Mouse (Mus musculus) spleen, embryonic (tissue): Measurements from ENCODE around the gene 4931406C07Rik.
"Not testable (repeated sequence)": the region's sequence is repeated elsewhere in the genome, so short reads cannot be mapped to it uniquely, and the experiment has no call there.

Source experiments
- CTCF ChIA-PET: fragments of 350-600 bp; sonication (Branson Sonifier 250); formaldehyde crosslinking; loops from one replicate; lab custom pipeline; 2022; lab: Charles Lee

The 4931406C07Rik gene

DNA sequence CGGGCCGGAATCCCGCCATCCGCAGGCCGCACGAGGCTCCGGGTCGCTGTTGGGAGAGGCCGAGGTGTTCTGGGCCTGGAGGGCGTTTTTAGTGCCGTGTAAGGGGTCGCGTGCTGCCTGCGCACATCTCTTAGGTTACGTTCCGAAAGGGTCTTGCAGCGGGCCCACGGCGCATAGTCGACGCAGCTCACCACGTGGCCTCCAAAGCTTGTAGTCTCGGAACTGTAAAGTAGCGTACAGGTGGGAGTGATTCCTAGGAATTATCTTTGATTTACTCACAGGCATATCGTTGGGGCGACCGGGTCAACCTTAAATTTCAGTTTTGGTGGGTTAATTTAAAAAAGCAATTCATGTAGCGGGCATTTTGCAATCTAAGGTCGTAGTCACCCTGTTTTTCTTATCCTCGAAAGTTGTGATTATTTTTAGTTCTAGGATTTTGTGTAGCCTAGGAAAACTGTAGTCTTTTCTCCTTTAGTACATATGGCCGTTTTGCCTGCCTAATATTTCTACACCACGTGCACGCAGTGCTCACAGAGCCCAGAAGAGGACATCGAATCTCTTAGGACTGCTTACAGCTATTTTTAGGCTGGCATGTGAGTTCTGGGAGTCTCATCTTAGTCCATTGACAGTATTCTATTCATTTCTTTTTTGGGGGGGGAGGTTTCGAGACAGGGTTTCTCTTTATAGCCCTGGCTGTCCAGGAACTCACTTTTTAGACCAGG lies at the start of gene 4931406C07Rik:
TSS of gene 4931406C07Rik (minus strand) at position 51 of the 722 bp plus-strand sequence.
- CTCF ChIA-PET, result interaction anchor here (0.8 to 1.1 kb wide), 2 partner anchors 27 to 246 kb away, joined by 3 to 4 read pairs; partner anchors contain the start of gene Med17

DNA sequence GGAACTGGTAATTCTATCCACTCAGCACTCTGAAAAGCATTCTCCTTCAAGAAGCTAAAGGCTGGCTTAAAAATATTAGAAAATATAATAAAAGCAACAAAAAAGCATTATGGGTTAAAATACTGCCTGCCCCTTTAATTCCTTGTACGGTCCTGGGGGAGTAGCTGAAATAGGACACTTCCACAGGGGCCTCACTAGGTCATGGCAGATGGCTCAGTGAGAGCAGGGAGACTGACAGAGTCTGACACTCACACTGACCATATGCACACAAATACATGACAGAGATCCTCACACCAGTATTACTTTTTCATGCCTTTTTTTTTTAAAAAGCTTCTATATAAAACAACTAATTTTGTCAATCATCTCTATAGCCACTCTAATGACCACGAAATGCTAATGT lies 43.7 kb upstream of the 4931406C07Rik start:
- CTCF ChIA-PET, result no interaction called here

GRCm38 (mm10) chr9:15337776-15338175 lies 31.5 kb upstream of the 4931406C07Rik start:
- CTCF ChIA-PET, result no interaction called here

DNA sequence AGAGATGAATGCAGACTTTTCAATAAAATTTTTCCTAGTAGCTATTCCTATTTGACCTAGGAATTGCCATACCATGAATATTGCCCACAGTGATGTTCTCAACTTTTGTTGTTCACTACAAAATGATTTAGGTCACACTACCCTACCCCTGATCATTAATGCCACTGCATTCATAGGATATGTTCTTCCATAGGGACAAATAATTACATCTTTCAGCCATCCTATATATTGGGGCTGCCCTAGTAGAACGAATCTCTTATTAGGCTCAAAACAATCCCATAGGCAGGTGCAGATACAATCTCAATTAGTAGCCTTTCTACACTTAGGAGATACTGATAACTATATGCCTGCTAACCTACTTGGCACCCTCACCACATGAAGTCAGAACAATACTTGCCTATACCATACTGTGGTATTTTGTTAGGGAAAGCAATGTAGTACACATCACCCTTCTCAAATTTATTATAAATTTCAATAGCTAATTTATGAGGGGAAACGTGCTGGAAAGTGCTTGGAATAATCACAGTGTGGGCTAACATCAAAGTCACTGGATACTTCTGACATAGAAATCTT lies 12.0 kb upstream of the 4931406C07Rik start:
- CTCF ChIA-PET, result no interaction called here

GRCm38 (mm10) chr9:15317223-15318169 lies 11.2 kb upstream of the 4931406C07Rik start:
- CTCF ChIA-PET, result no interaction called here

DNA sequence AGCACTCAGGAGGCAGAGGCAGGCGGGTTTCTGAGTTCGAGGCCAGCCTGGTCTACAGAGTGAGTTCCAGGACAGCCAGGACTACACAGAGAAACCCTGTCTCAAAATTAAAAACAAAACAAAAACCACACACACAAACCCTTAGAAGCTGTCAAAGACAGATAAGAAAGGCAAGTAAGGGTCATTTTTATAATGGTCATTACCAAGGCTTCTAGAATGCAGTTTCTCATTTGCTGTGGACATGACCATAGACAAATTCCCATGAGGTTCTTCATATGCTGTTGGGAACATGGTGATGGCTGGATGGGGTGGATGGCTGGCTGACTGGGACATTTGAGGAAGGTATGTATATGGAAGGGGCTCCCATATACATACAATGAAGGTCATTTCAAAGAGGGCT lies 10.0 kb upstream of the 4931406C07Rik start:
- CTCF ChIA-PET, result not testable (repeated sequence)

DNA sequence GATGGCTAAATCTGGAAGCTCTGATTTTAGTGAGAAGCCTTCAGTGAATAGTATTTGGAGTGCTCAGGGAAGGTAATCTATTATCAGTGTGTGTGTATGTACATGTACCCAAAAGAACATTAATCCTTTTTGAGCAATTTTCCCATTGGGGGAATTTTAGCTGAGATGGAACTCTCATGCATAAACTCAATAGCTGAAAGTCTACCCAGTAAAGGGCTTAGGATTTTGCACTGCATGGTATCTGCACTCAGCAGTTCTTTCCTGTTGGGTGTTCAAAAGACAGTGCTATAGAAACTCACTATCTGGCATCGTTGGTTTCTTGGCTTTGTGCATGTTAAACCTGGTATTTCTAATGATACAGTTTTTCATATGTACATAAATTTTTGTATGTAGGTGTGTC lies 8.4 kb upstream of the 4931406C07Rik start:
- CTCF ChIA-PET, result no interaction called here

- CTCF ChIA-PET, result no interaction called here
Measured at GRCm38 (mm10) chr9:15313633-15314032, 7.4 kb upstream of the 4931406C07Rik start.

DNA sequence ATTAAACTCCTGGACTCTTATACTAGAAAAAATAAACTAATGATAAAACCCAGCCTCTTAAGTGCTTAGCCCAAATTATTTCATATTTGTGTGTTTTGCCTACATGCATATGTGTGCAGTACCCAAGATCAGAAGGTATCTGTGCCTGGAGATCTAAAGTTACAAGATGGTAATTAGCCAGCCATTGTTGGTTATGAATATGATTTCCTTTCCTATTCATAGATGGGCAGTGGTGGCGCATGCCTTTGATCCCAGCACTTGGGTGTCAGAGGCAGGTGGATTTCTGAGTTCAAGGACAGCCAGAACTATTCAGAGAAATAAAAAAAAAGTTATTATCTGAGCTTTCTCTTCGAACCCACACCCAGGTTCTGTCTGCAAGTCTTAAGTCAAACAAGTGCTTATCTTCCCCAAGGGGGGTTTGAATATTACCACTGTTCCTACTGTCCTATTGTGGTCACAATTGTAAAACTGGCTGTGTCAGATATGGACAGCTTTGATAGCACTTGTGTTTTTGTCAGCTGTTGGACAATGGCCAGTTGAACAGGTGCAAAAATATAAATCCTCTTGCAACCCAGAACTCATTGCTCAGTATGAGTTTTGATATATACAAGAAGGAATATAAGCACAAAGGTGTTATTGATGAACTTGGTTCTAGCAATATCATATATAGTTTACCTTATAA lies 5.9 kb upstream of the 4931406C07Rik start:
- CTCF ChIA-PET, result no interaction called here

DNA sequence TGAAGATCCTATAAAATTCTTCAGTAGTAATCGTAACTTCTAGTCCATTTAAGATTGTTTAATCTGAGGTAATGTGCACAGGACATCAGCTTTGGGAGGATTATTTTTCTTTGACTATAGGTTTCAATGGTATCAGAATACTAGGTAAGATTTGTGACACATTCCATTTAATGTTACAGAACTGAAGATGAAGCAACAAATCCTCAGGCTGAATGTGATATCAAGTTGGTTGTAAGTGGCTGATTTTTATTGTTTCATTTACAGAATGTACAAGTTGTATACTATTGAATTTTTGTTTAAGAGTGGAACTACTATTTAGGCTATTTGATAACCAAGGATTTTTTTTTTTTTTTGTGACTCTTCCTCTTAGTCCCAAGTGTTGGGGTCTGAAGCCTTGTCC lies 3.9 kb upstream of the 4931406C07Rik start:
- CTCF ChIA-PET, result no interaction called here

DNA sequence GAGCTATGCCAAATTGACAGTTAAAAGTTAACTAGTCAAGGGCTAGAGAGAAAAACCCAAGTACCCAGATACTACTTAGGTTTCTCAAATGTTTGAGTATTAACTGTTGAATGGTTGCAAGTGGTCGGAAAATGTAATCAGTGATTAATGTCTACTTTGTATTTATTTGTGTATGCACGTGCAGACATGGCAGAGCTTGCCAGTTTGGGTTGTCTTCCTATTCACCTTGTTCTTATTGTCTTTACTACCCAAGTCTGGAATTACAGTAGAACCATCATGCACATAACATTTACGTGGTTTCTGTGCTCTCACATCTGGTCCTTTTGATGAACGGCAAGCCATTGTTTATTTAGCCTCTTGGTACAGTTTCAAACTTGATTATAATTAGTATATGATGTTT lies 3.2 kb upstream of the 4931406C07Rik start:
- CTCF ChIA-PET, result no interaction called here

GRCm38 (mm10) chr9:15308254-15308653 lies 2.0 kb upstream of the 4931406C07Rik start:
- CTCF ChIA-PET, result no interaction called here

DNA sequence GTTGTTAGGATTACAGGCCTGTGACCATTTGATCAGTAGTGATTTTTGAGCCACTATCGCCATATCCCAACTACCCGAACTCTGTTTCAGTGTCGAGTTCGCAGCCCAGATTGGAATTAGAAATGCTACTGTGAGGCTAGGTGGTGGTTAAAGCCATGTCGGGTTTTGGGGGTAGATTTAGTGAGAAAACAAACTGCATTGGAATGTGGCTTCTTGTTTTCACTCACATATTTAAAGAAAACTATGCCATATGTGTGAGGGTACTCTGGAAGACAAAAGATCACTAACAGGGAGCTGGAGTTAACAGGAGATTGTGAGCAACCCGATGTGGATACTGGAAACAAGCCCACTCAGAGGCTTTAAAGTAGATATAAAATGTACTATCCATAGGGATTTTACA lies 1.0 kb upstream of the 4931406C07Rik start:
- CTCF ChIA-PET, result interaction anchor here (0.8 to 1.1 kb wide), 2 partner anchors 28 to 247 kb away, joined by 3 to 4 read pairs; partner anchors contain the start of gene Med17

GRCm38 (mm10) chr9:15305503-15306397 lies 498 bp downstream of the 4931406C07Rik start, which contains the start of gene Taf1d:
TSS of gene Taf1d (plus strand) at chr9:15306214.
- CTCF ChIA-PET, result interaction anchor here (1.1 kb wide), 1 partner anchor 26 kb away, joined by 4 read pairs; the partner anchor contains the start of gene Med17

DNA sequence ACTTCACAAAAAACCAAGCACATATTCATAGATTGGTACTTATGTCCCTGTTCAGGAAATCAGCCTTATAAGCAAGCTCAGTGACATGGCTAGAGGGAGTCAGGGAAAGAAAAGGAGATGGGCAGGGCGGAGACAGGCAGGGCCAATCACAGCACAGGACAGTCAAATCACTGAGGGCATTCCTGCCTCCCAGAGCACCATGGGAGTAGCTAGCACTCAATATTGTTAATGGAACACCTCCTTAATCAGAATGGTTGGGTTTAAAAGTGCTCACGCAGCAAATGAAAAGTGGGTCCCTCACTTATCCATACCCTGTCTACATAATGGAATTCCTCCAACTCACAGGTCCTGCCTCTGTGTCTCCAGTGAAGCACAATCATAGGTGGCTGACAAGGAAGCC lies 3.4 kb downstream of the 4931406C07Rik start:
- CTCF ChIA-PET, result no interaction called here

GRCm38 (mm10) chr9:15302006-15302405 lies 4.2 kb downstream of the 4931406C07Rik start:
- CTCF ChIA-PET, result not testable (repeated sequence)

- CTCF ChIA-PET, result no interaction called here
Measured at GRCm38 (mm10) chr9:15301399-15301798, 4.8 kb downstream of the 4931406C07Rik start.

GRCm38 (mm10) chr9:15300056-15300455 lies 6.2 kb downstream of the 4931406C07Rik start:
- CTCF ChIA-PET, result no interaction called here

DNA sequence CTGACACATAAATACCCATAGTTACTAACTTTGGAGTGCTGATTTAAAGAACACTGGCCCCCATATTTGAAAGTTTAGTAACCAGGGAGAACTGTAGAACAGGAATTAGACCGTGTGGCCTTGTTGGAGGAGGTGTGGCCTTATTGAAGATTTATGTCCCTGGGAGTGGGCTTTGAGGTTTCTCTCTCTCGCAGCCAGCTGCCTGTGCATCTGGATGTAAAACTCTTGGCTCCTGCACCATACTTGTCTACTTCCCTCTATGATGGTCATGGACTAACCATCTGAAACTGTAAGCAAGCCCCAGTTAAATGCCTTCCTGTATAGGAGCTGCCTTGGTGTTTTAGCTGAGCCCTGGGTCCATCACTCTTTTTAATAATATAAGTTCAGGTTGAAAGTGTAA lies 7.8 kb downstream of the 4931406C07Rik start:
- CTCF ChIA-PET, result no interaction called here

DNA sequence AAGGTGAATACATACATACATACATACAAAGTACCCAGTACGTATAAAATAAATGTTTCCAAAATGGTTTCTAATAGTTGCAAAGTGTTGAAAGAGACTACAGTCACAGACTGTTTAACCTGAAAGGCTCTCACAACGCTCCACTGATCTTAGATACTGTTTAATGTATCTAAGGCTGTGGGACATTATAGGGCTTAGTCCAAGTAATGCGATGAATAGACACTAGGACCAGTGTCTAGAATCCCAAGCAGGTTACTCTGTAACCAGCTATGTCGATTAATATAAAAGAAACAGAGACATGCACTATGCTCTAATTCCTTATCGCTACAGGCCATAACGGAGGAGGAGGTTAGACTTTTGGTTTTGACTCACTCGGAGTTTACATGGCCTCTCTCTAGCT lies 9.1 kb downstream of the 4931406C07Rik start:
- CTCF ChIA-PET, result no interaction called here
